Mouse (Mus musculus) left cerebral cortex, adult 8-10 months (tissue): ENCODE data around the gene Sema3g. TPM values are rescaled to one million over a fixed set of nuclear protein-coding genes. Genes with fewer than 3 reads are reported as not detected.

ENCODE experiments used
- DNase-seq, 2 experiments: peaks; one replicate each; pipeline ENCODE4 v3.0.0; 2022; ENCODE audit warnings: low spot score in 2 of 2
- total RNA-seq, 4 experiments: library from RNA; stranded (reverse); gene quantifications; 2 replicates each; pipeline ENCODE4 v1.2.4; 2022

Sema3g gene
- total RNA-seq, 4 experiments from 2014 or later: 5.0 to 6.0 (median 5.7) TPM

- DNase-seq: no peak
Observed at GRCm38 (mm10) chr14:31230442-31230841, 12.8 kb downstream of the Sema3g start.

GRCm38 (mm10) chr14:31232404-31233069, 14.9 kb downstream of the Sema3g start:
- no peak for DNase-seq

GRCm38 (mm10) chr14:31233070-31233995, 15.7 kb downstream of the Sema3g start:
- no peak for DNase-seq

- peak in 1 of 2 experiments; percentile 66 for DNase-seq
Observed at GRCm38 (mm10) chr14:31233996-31234591, 16.4 kb downstream of the Sema3g start.

GRCm38 (mm10) chr14:31237101-31237882, 19.6 kb downstream of the Sema3g start:
- no peak for DNase-seq

GRCm38 (mm10) chr14:31240528-31240927, 22.9 kb downstream of the Sema3g start:
- no peak for DNase-seq

GRCm38 (mm10) chr14:31244777-31245176, 27.1 kb downstream of the Sema3g start:
- no peak for DNase-seq

GRCm38 (mm10) chr14:31245946-31246345, 28.3 kb downstream of the Sema3g start:
- DNase-seq: no peak

- DNase-seq: no peak
Observed at GRCm38 (mm10) chr14:31248396-31248795, 30.7 kb downstream of the Sema3g start.

GRCm38 (mm10) chr14:31250222-31251083, 32.8 kb downstream of the Sema3g start:
- DNase-seq: no peak

- DNase-seq: peak; percentile 93 to 94
Observed at GRCm38 (mm10) chr14:31251084-31251604, 33.5 kb downstream of the Sema3g start, which contains the start of the genes Phf7 and Bap1. Phf7 (minus strand) TSS chr14:31251317. Bap1 (plus strand) TSS chr14:31251450.

GRCm38 (mm10) chr14:31251626-31252025, 34.0 kb downstream of the Sema3g start:
- no peak for DNase-seq

- DNase-seq: no peak
Observed at GRCm38 (mm10) chr14:31252091-31252490, 34.4 kb downstream of the Sema3g start.

- no peak for DNase-seq
Observed at GRCm38 (mm10) chr14:31258476-31259050, 40.9 kb downstream of the Sema3g start.

GRCm38 (mm10) chr14:31260374-31260773, 42.7 kb downstream of the Sema3g start:
- DNase-seq: no peak

- no peak for DNase-seq
Observed at GRCm38 (mm10) chr14:31260932-31261331, 43.3 kb downstream of the Sema3g start.

GRCm38 (mm10) chr14:31267649-31268048, 50.0 kb downstream of the Sema3g start:
- peak; percentile 29 to 47 for DNase-seq

GRCm38 (mm10) chr14:31268301-31269001, 50.8 kb downstream of the Sema3g start:
- DNase-seq: peak; percentile 68 to 86
